Mouse (Mus musculus): Measurements from ENCODE around the gene Pla2g10. TPM values are rescaled to one million over a fixed set of nuclear protein-coding genes. Genes with fewer than 3 reads are reported as not detected.
"Not testable (repeated sequence)": the region's sequence is repeated elsewhere in the genome, so short reads cannot be mapped to it uniquely, and the experiment has no call there.

Gene Pla2g10
- total RNA-seq (2021) = not detected in 2 replicates
- long read RNA-seq, partial matches to known transcripts = 0 of 4 reads
- long read RNA-seq, other reads (novel, unspliced or antisense) = 4 of 4 reads

DNA sequence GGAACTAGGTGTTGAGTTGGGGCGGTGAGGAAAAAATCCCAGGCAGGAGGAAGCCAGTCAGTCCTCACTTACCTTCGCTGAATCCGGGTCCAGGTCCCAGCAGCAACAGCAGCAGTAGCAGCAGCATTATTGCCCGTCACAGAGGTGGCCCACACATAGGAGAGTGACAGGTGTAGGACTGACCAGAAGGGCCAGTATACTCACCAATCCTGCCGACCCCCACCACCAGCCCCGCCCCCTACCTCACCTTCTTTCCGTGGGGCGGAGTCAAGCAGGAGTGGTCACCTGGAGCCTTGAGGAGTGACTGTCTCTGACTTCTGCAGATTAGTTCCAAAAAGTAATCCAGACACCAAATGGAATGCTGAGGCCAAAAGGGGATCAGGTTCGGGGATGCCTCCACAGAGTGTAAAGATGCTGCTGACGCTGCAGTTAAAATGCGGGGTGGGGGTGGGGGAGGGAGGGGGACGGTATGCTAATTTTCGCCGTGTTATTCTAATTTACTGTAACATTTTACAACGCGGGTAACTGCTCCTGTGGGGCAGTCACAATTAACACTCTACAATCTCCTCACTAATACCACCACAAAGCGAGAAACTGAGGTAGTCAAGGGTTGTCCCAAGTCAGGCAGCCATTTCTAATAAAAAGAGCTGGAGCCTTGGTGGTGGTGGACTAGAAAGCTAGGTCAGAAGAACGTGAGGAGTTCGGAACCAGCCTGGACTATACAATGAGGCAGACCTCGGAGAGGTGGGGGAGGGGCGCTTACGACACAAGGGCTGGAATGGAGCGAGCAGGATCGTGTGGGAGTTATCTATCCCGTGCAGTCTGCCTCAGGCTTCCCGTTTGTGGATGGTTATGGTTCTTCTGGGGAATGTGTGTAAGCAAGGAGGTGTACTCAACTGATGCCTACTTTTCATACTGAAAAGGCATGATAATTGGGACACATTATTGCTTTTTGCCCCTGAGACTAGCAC is at the start of gene Pla2g10:
TSS of gene Pla2g10 (minus strand) at position 699 of the 971 bp plus-strand sequence.
- no peak for DNase-seq

GRCm38 (mm10) chr16:13774651-13775050 is 43.9 kb upstream of the Pla2g10 start:
- DNase-seq = not testable (repeated sequence)

DNA sequence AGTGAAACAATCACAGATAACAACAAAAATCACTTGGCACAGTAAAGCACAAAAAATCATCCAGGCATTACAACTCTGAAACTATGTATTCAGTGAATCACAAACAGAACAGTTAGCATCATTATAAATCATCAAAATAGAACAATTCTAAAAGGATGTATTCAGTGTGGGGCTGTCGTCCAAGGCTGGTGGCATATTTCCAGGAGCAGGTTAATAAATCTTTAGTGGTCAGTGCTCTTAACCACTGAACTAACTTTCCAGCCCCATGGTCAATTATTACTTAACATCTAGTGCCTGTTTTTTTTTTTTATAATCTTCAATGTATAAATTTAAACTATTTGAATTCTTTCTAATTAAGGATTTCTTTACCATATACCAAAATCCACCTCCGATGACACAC is 43.2 kb upstream of the Pla2g10 start:
- peak; percentile 65 for DNase-seq

GRCm38 (mm10) chr16:13772051-13772450 is 41.3 kb upstream of the Pla2g10 start:
- DNase-seq = not testable (repeated sequence)

DNA sequence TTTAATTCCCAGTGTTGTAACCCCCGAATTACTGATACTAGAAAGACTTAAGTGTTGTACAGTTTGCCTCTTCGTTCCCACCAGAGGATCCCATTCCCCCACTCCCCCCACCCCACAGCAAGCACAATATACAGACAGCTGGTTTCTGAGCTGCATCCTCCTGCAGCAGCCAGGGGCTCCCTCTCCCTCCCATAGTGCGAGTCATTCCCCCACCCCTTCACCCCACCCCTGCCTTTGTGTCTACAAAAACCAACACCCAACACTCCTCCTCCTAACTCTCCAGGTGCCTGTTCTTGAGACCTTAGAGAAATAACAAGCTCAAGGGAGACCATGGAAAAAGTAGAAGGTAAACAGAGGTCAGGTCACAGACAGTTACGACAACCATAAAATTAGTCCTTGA is 40.8 kb upstream of the Pla2g10 start:
- not testable (repeated sequence) for DNase-seq

GRCm38 (mm10) chr16:13766367-13766766 is 35.6 kb upstream of the Pla2g10 start:
- no peak for DNase-seq

DNA sequence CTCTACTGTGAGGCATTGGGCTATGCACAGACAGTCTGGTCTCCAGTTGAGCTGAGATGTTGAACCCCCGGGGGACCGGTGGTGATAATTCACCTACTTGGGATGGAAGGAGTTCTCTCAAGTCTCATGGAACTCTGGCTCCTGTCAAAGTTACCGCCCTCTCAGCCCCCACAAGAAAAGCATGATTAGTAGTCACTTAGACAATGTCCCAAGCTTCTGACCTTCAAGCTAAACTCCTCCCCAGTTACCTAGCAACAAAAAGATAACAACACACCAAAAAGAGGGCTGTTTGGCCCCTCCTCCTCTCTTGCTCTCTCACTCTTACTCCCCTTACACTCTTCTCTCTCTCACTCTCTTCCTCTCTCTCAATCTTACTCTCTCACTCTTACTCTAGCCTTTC is 33.7 kb upstream of the Pla2g10 start:
- DNase-seq = no peak

GRCm38 (mm10) chr16:13762807-13763206 is 32.0 kb upstream of the Pla2g10 start:
- DNase-seq = not testable (repeated sequence)

- no peak for DNase-seq
These were observed 27.0 kb upstream of the Pla2g10 start for GRCm38 (mm10) chr16:13757823-13758222.

DNA sequence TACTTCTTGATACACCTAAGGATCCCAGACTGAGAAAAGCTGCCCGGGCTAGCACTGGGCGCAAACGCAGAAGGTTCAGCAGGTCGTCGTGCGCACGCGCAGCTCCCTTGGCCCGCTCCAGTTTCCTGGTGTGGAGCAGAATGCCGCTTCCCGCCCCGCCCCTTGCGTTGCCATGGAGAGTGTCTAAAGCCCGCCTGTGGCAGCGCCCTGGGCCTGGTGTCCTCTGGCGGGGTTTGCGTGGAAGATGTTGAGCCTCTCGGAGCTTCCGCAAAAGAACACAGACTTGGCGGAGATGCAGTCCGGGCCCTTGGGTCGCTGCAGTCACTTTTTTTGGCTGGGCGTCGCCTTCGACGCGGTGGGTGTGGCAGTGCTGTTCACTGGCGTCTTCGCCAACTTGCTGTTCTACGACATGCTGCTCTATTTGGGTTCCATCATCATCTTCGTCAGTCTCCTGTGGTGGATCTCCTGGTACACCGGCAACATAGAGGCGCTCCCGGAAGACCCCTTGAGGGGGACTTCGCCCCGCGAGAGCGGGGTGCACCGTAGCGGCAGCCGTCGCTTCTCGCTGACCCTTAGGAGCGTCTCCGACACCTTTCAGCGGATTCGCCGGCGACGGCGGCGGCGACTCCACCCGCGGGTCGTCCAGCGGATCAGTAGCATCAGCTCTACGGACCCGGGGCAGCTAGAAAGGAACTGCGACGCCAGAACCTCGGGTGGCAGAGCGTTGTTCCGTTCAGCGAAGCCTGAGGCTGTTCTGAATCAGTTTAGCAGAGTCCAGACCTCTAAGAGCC is 23.8 kb upstream of the Pla2g10 start:
- peak; percentile 98 for DNase-seq

DNA sequence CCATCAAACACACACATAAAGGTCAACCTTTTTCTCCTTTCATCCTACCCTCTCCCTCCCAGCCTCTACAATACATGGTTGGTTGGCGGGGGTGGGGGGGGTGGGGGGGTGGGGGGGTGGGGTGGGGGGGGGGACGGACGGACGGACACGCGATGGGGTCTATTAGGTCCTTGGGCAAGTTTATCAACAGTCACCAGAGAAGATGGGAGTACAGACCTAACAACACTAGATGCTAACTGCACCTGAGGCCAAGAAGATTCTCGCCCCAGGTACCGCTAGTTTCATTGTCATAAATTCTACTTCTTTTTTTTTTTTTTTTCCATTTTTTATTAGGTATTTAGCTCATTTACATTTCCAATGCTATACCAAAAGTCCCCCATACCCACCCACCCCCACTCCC is 23.2 kb upstream of the Pla2g10 start:
- no peak for DNase-seq

GRCm38 (mm10) chr16:13750626-13751025 is 19.8 kb upstream of the Pla2g10 start:
- DNase-seq = no peak

DNA sequence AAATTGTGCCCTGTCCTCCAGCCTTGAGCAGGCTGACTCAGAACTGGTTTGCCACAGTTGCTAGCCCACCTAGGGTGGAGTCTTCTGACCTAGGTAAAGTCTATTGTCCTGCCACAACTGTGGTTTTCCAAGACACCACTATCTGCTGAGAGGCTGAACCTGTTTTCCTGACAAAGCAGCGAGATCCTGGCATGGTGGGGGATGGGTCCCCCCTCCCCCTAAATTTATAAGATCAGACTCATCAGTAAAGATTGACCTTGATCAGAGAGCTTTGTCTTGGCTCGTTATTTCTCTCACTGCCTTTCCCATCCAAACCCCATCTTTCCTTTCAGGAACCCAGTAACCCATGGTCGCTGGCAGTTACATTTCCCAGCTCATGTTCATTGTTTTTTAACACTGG is 19.2 kb upstream of the Pla2g10 start:
- no peak for DNase-seq

- no peak for DNase-seq
These were observed 18.5 kb upstream of the Pla2g10 start for GRCm38 (mm10) chr16:13749306-13749705.

GRCm38 (mm10) chr16:13748813-13749212 is 18.0 kb upstream of the Pla2g10 start:
- not testable (repeated sequence) for DNase-seq

- DNase-seq = no peak
These were observed 17.3 kb upstream of the Pla2g10 start for GRCm38 (mm10) chr16:13748124-13748523.

GRCm38 (mm10) chr16:13747708-13748107 is 16.9 kb upstream of the Pla2g10 start:
- no peak for DNase-seq

- DNase-seq = no peak
These were observed 10.1 kb upstream of the Pla2g10 start for GRCm38 (mm10) chr16:13740844-13741243.

GRCm38 (mm10) chr16:13739044-13739443 is 8.3 kb upstream of the Pla2g10 start:
- not testable (repeated sequence) for DNase-seq

- no peak for DNase-seq
These were observed 5.2 kb upstream of the Pla2g10 start for GRCm38 (mm10) chr16:13735977-13736376.

DNA sequence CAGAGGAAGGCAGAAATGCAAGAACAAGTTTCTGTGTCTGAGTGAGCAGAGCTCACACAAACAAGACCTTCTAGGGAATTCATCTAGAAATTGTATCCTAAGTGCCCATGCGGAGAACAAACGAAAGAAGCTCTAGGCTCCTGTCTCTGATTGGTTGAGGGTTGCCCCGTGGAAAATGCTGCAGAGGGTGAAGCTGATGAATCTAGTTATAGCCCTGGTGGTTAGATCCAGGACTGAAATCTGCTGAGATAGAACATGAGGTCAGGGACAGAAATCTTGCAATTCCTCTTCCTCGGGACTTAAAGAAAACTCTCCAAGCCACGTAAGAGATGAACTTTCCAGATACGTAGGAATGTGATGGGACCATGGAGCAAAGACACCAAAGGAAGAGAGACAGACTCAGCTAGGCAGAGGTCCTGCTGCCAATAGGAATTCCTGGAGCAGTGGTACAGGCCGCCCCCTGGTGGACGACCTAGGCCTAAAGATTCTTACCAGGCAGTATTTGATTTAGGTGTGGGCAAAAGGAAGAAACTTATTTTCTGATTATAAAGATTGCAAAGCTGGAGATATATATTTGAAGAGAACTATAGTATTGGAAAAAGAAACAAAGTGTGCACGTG is 2.8 kb upstream of the Pla2g10 start:
- DNase-seq = peak; percentile 85

- no peak for DNase-seq
These were observed 2.0 kb upstream of the Pla2g10 start for GRCm38 (mm10) chr16:13732786-13733185.

Measured in adrenal gland, postnatal 25 days (tissue).